Mouse (Mus musculus) erythroblast, embryonic 14.5 days (primary cell): ENCODE results near the gene Dst.

ENCODE experiments used
- GATA1 ChIP-seq: IDR thresholded peaks from 2 replicates; pipeline ENCODE4 v1.6.1; 2012; ENCODE audit warnings: low read length, inconsistent platforms, mixed read lengths
- TAL1 ChIP-seq: IDR thresholded peaks from 3 replicates; pipeline ENCODE4 v1.6.1; 2012; ENCODE audit warnings: low read length, inconsistent platforms, mixed read lengths

- TF ChIP-seq GATA1 (no peak), TAL1 (no peak)
These were observed 136.7 kb downstream of the Dst start for GRCm38 (mm10) chr1:34044675-34045074.
